In the genomic region with DNA sequence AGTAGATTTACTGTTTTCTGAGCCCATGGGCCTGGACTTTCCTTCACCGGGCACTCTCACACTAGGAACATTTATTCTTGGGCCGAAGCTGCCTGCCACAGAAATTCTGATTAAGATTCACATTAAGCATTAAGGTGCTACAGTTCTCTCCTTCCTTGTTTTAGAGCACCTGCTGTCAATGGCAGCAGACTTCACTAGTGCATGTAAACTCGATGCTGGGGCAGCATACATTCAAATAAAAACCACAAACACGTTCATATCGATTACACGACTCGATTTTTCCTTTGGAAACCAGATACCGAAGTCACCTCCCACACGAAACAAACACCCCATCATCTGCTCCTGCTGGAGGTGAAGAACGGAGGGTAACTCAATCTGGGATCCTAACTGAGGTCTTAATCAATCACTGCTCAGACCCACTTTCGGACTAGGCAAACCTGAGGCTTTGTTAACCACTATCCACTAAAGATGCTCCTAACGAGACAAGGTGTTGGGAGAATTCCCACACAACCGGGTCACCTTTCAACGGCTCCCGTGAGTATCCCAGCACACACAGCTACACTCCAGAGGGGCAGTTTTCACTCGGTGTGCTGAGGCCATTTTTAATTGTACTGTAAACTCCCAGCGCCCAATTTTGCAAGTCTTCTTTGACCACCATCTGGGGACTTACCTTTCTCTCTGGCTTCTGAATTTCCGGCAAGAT, we compare ENCODE assay signal across 8 mouse cellular contexts. TPM values are rescaled to one million over a fixed set of nuclear protein-coding genes. Genes with fewer than 3 reads are reported as not detected.
DNase-seq lines count a peak whose midpoint lies in the region; ATAC-seq and TF ChIP-seq lines count a peak whose summit lies in the region.

No protein-coding gene starts in this region.

- H3K27me3 ChIP-seq in kidney, adult 2 months (replicated peaks; ENCODE audit: control insufficient read depth, insufficient read depth, low read length): no peaks in the 10 kb centered on the region
- H3K27me3 ChIP-seq in E14TG2a.4 (ENCODE audit: insufficient read depth, low read length): peaks cover 3% of the 10 kb centered on the region; the same call in 1 of the 2 replicates
- H3K27me3 ChIP-seq in forebrain, embryonic 12.5 days: peaks cover 3% of the 10 kb centered on the region; the same call in 1 of the 2 replicates
- no peaks in the 10 kb centered on the region for H3K27me3 ChIP-seq in limb, embryonic 14.5 days (ENCODE audit: control insufficient read depth, insufficient read depth, low read length)
- H3K27me3 ChIP-seq in stomach, embryonic 16.5 days (ENCODE audit: control insufficient read depth, insufficient read depth, low read length): no peaks in the 10 kb centered on the region

- no peak overlapping the region; the same call in 1 of the 2 replicates for H3K27ac ChIP-seq in kidney, adult 2 months (ENCODE audit: insufficient read depth, low read depth, low read length)
- 0 out of 2 replicates have a peak overlapping the region, but pooled peaks have one; percentile 81 for H3K27ac ChIP-seq in forebrain, embryonic 12.5 days
- H3K27ac ChIP-seq in limb, embryonic 14.5 days (replicated peaks; ENCODE audit: low read depth, low read length): peak overlapping the region; percentile 83
- peak overlapping the region; percentile 88 for H3K27ac ChIP-seq in stomach, embryonic 16.5 days (ENCODE audit: low read length)

- H3K36me3 ChIP-seq in kidney, adult 2 months (ENCODE audit: control insufficient read depth, insufficient read depth, low read length): 0 out of 2 replicates have a peak, but pooled peaks cover 2% of the 10 kb centered on the region
- peaks cover 44% of the 10 kb centered on the region for H3K36me3 ChIP-seq in E14TG2a.4 (ENCODE audit: insufficient read depth, low read length)
- H3K36me3 ChIP-seq in forebrain, embryonic 12.5 days (replicated peaks): peaks cover 36% of the 10 kb centered on the region
- H3K36me3 ChIP-seq in limb, embryonic 14.5 days (ENCODE audit: control insufficient read depth, insufficient read depth, low read length): peaks cover 36% of the 10 kb centered on the region
- no peaks in the 10 kb centered on the region; the same call in 1 of the 2 replicates for H3K36me3 ChIP-seq in stomach, embryonic 16.5 days (ENCODE audit: control insufficient read depth, insufficient read depth, low read length)

- H3K4me1 ChIP-seq in kidney, adult 2 months (ENCODE audit: control insufficient read depth, insufficient read depth, low read length): peaks cover 5% of the 10 kb centered on the region
- H3K4me1 ChIP-seq in E14TG2a.4 (replicated peaks; ENCODE audit: low read depth, low read length): peaks cover 37% of the 10 kb centered on the region
- H3K4me1 ChIP-seq in forebrain, embryonic 12.5 days: peaks cover 25% of the 10 kb centered on the region
- H3K4me1 ChIP-seq in limb, embryonic 14.5 days (ENCODE audit: control insufficient read depth, insufficient read depth, low read length): peaks cover 16% of the 10 kb centered on the region
- H3K4me1 ChIP-seq in stomach, embryonic 16.5 days (ENCODE audit: control insufficient read depth, insufficient read depth, low read length): peaks cover 15% of the 10 kb centered on the region

- peak overlapping the region; percentile 79 for H3K4me2 ChIP-seq in forebrain, embryonic 12.5 days
- H3K4me2 ChIP-seq in limb, embryonic 14.5 days (replicated peaks; ENCODE audit: low read depth, low read length, severe bottlenecking): peak overlapping the region; percentile 84
- H3K4me2 ChIP-seq in stomach, embryonic 16.5 days (ENCODE audit: low read depth, low read length): peak overlapping the region; percentile 58

- H3K4me3 ChIP-seq in kidney, adult 2 months (ENCODE audit: insufficient read depth, low read depth, low read length): peak overlapping the region; percentile 73
- H3K4me3 ChIP-seq in E14TG2a.4 (replicated peaks; ENCODE audit: low read length): peak overlapping the region; percentile 100
- peak overlapping the region; percentile 88 for H3K4me3 ChIP-seq in forebrain, embryonic 12.5 days (replicated peaks)
- peak overlapping the region; percentile 98 for H3K4me3 ChIP-seq in limb, embryonic 14.5 days (replicated peaks; ENCODE audit: low read length)
- peak overlapping the region; percentile 87 for H3K4me3 ChIP-seq in stomach, embryonic 16.5 days (replicated peaks; ENCODE audit: low read length)

- TF ChIP-seq CTCF in kidney, adult 2 months (conservative IDR thresholded peaks at IDR 0.05; ENCODE audit: insufficient read depth, insufficient read length, low read depth, low read length): no peak
- no peak for TF ChIP-seq CTCF in E14TG2a.4 (conservative IDR thresholded peaks at IDR 0.05; ENCODE audit: low read length)

- ATAC-seq in forebrain, embryonic 12.5 days (ENCODE audit: low FRiP score): no peak
- ATAC-seq in limb, embryonic 14.5 days (ENCODE audit: low FRiP score, low read depth): no peak
- ATAC-seq in stomach, embryonic 16.5 days (ENCODE audit: insufficient read depth, low FRiP score): no peak

- peak; percentile 19 for DNase-seq in kidney, adult 2 months
- DNase-seq in kidney, postnatal 10 days: no peak
- DNase-seq in limb, embryonic 14.5 days (ENCODE audit: low spot score): no peak
- DNase-seq in spleen, adult 12 weeks (ENCODE audit: low spot score): no peak
- DNase-seq in cerebellum, adult 11-12 months: no peak

- WGBS in kidney, adult 2 months: 4% methylated on average over 18 of the region's 18 CpGs
- WGBS in forebrain, embryonic 12.5 days: 18% methylated on average over 18 of the region's 18 CpGs
- 7% methylated on average over 18 of the region's 18 CpGs for WGBS in limb, embryonic 14.5 days
- WGBS in stomach, embryonic 16.5 days: 7% methylated on average over 18 of the region's 18 CpGs

- H3K9ac ChIP-seq in forebrain, embryonic 12.5 days: peak overlapping the region; percentile 95
- peak overlapping the region; percentile 95 for H3K9ac ChIP-seq in limb, embryonic 14.5 days (ENCODE audit: low read depth, low read length, severe bottlenecking)
- peak overlapping the region; percentile 94 for H3K9ac ChIP-seq in stomach, embryonic 16.5 days (ENCODE audit: low read length)

- no peak for TF ChIP-seq POLR2A in kidney, adult 2 months (IDR thresholded peaks at IDR 0.05; ENCODE audit: low read depth, low read length)
- TF ChIP-seq POLR2A in limb, embryonic 14.5 days (IDR thresholded peaks at IDR 0.05; ENCODE audit: borderline replicate concordance, extremely low read depth, insufficient read depth, insufficient read length): no peak

- no peaks in the 10 kb centered on the region for H3K9me3 ChIP-seq in E14TG2a.4 (ENCODE audit: low read length)
- H3K9me3 ChIP-seq in forebrain, embryonic 12.5 days: no peaks in the 10 kb centered on the region
- H3K9me3 ChIP-seq in limb, embryonic 14.5 days (ENCODE audit: control insufficient read depth, low read length): no peaks in the 10 kb centered on the region
- no peaks in the 10 kb centered on the region for H3K9me3 ChIP-seq in stomach, embryonic 16.5 days (replicated peaks; ENCODE audit: control insufficient read depth, low read length)

RNA-seq across cellular contexts. Expression of gene Sec61a1, which starts 0.9 kb away (rescaled TPM):
- polyA plus RNA-seq in kidney, adult 2 months (2012; rRNA removed): 146 and 187 TPM in 2 replicates
- 185 and 192 TPM in 2 replicates for polyA plus RNA-seq in forebrain, embryonic 12.5 days (2016; fragmentation: Nextera tagmentation; extraction: Ambion mirVana)
- 254 and 348 TPM in 2 replicates for polyA plus RNA-seq in limb, embryonic 14.5 days (2012; rRNA removed)
- polyA plus RNA-seq in limb, embryonic 14.5 days (2014; fragmentation: Nextera tagmentation; extraction: Ambion mirVana): 270 and 273 TPM in 2 replicates
- polyA plus RNA-seq in stomach, embryonic 16.5 days (2015; fragmentation: Nextera tagmentation; extraction: Ambion mirVana): 283 and 303 TPM in 2 replicates

RNA-seq across cellular contexts. Expression of gene Ruvbl1, which starts 52.6 kb away (rescaled TPM):
- polyA plus RNA-seq in kidney, adult 2 months (2012; rRNA removed): 21.4 and 22.9 TPM in 2 replicates
- polyA plus RNA-seq in forebrain, embryonic 12.5 days (2016; fragmentation: Nextera tagmentation; extraction: Ambion mirVana): 138 TPM in 2 replicates
- 67.4 and 79.9 TPM in 2 replicates for polyA plus RNA-seq in limb, embryonic 14.5 days (2012; rRNA removed)
- polyA plus RNA-seq in limb, embryonic 14.5 days (2014; fragmentation: Nextera tagmentation; extraction: Ambion mirVana): 120 and 130 TPM in 2 replicates
- polyA plus RNA-seq in stomach, embryonic 16.5 days (2015; fragmentation: Nextera tagmentation; extraction: Ambion mirVana): 97.9 and 106 TPM in 2 replicates
